Mouse (Mus musculus): ENCODE measurements around the gene Aimp2.

DNA sequence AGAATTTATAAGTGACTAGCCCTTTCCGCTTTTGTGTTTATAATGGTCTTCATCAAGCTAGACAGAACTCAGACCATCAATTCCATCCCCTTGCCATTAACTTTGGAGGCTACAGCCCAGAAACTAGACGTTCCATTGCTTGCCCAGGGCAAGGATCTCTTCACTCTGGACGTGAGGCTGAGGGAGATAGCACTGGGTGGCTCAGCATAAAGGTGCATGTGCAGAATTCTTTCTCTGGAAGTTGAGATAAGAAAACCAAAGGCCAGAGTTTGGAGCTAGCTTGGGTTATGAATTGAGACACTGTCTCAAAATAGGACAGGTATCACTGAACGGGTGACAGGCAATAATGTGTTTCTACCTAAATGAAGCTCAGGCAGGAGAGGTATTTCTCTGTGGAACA, 5.8 kb downstream of the Aimp2 start:
- no peak for TF ChIP-seq CTCF (IDR thresholded peaks at IDR 0.05)
- TF ChIP-seq POLR2A (IDR thresholded peaks at IDR 0.05; ENCODE audit: insufficient read depth, low read depth, low read length): no peak

Measured in heart, adult 2 months (tissue).